Mouse (Mus musculus): ENCODE measurements at regions not wholly inside any gene's neighbourhood (a gene's known extent, or its start where the extent isn't known, plus 50 kb on each side); places are given as distances from the start of the nearest gene placed in this dataset.

GRCm38 (mm10) chr7:37363629-37364175 is 409.7 kb downstream of the Zfp536 start:
- TF ChIP-seq CTCF (conservative IDR thresholded peaks at IDR 0.05; ENCODE audit: insufficient read depth, insufficient read length, low read depth, low read length) = no peak
- TF ChIP-seq POLR2A (IDR thresholded peaks at IDR 0.05; ENCODE audit: low read depth, low read length) = no peak

Data from kidney, adult 2 months (tissue).